Mouse (Mus musculus) midbrain, embryonic 16.5 days (tissue): ENCODE results near the gene AI661453. TPM values are rescaled to one million over a fixed set of nuclear protein-coding genes. Genes with fewer than 3 reads are reported as not detected.

Experiments
- ATAC-seq: fragments of 200-750 bp; cut with Nextera tagmentation; 2 replicates; pipeline ENCODE4 v1.8.0; 2017; ENCODE audit warnings: moderate TSS enrichment
- H3K27ac ChIP-seq: fragments of 300-500 bp; sonication (generic); 2 replicates; pipeline ENCODE4 v1.5.1; 2014; ENCODE audit warnings: mild to moderate bottlenecking, low read length, mixed read lengths
- H3K27me3 ChIP-seq: fragments of 300-500 bp; sonication (generic); 2 replicates; pipeline ENCODE4 v1.6.1; 2014; ENCODE audit warnings: low read depth, low read length, mixed read lengths; ENCODE audit not compliant: control insufficient read depth, insufficient read depth
- H3K36me3 ChIP-seq: fragments of 300-500 bp; sonication (generic); 2 replicates; pipeline ENCODE4 v1.6.1; 2014; ENCODE audit warnings: mild to moderate bottlenecking, low read length, moderate library complexity, mixed read lengths; ENCODE audit not compliant: control insufficient read depth, insufficient read depth
- H3K4me1 ChIP-seq: fragments of 300-500 bp; sonication (generic); 2 replicates; pipeline ENCODE4 v1.6.1; 2014; ENCODE audit warnings: mild to moderate bottlenecking, low read length, mixed read lengths; ENCODE audit not compliant: control insufficient read depth, insufficient read depth
- H3K4me2 ChIP-seq: fragments of 300-500 bp; sonication (generic); 2 replicates; pipeline ENCODE4 v1.6.1; 2014; ENCODE audit warnings: mild to moderate bottlenecking, low read length, mixed read lengths
- H3K4me3 ChIP-seq: fragments of 300-500 bp; sonication (generic); 2 replicates; pipeline ENCODE4 v1.5.1; 2014; ENCODE audit warnings: low read depth, mild to moderate bottlenecking, low read length, moderate library complexity, mixed read lengths
- H3K9ac ChIP-seq: fragments of 300-500 bp; sonication (generic); 2 replicates; pipeline ENCODE4 v1.6.1; 2014; ENCODE audit warnings: low read depth, low read length, mixed read lengths
- H3K9me3 ChIP-seq: fragments of 300-500 bp; sonication (generic); replicated peaks from 2 replicates; pipeline ENCODE4 v1.6.1; 2014; ENCODE audit warnings: mild to moderate bottlenecking, low read length, mixed read lengths; ENCODE audit not compliant: control insufficient read depth, poor library complexity, severe bottlenecking
- WGBS: fragments of 180-500 bp; shearing (Covaris S2); extraction: QIAGEN DNeasy Blood & Tissue Kit; methylation state at CpG from one replicate; pipeline ENCODE4 v1.1.7; 2014; 5-methylcytosine and 5-hydroxymethylcytosine counted together
- polyA plus RNA-seq: library from polyadenylated mRNA; unstranded; fragments of >200 nt; fragmentation: Nextera tagmentation; extraction: Ambion mirVana; gene quantifications from 2 replicates; pipeline ENCODE4 v1.2.1, GENCODE M21; 2015

AI661453 gene
- polyA plus RNA-seq, 1 experiment from 2014 or later, result 0.09 TPM

GRCm38 (mm10) chr17:47508012-47508608 is 71.7 kb downstream of the AI661453 start:
- Histone ChIP-seq H3K4me1 (peaks cover 3% of the 10 kb centered on the region), H3K27me3 (no peaks in the 10 kb centered on the region), H3K9ac (no peak overlapping the region), H3K9me3 (no peaks in the 10 kb centered on the region), H3K27ac (no peak overlapping the region), H3K4me3 (no peak overlapping the region), H3K4me2 (no peak overlapping the region), H3K36me3 (no peaks in the 10 kb centered on the region)
- WGBS, result 56% methylated on average over 12 of the region's 12 CpGs
- no peak for ATAC-seq

GRCm38 (mm10) chr17:47509031-47509705 is 72.8 kb downstream of the AI661453 start:
- ATAC-seq, result no peak
- H3K4me1 ChIP-seq, result peaks cover 3% of the 10 kb centered on the region
- no peak overlapping the region for H3K4me3 ChIP-seq
- no peaks in the 10 kb centered on the region for H3K36me3 ChIP-seq
- H3K4me2 ChIP-seq, result no peak overlapping the region
- no peaks in the 10 kb centered on the region for H3K27me3 ChIP-seq
- no peaks in the 10 kb centered on the region for H3K9me3 ChIP-seq
- no peak overlapping the region for H3K27ac ChIP-seq
- no peak overlapping the region for H3K9ac ChIP-seq
- 63% methylated on average over 9 of the region's 9 CpGs for WGBS

- peak overlapping the region; percentile 30 for H3K4me2 ChIP-seq
- no peaks in the 10 kb centered on the region for H3K36me3 ChIP-seq
- no peaks in the 10 kb centered on the region; the same call in 1 of the 2 replicates for H3K4me1 ChIP-seq
- no peak overlapping the region for H3K9ac ChIP-seq
- no peak overlapping the region for H3K27ac ChIP-seq
- peak; percentile 79 for ATAC-seq
- no peaks in the 10 kb centered on the region for H3K27me3 ChIP-seq
- no peaks in the 10 kb centered on the region for H3K9me3 ChIP-seq
- H3K4me3 ChIP-seq, result no peak overlapping the region
- WGBS, result 15% methylated on average over 25 of the region's 25 CpGs
Measured at GRCm38 (mm10) chr17:47511111-47512020, 75.0 kb downstream of the AI661453 start.

- Histone ChIP-seq H3K4me2 (no peak overlapping the region), H3K4me3 (no peak overlapping the region), H3K9ac (no peak overlapping the region), H3K9me3 (no peaks in the 10 kb centered on the region), H3K27ac (no peak overlapping the region), H3K27me3 (no peaks in the 10 kb centered on the region), H3K4me1 (no peaks in the 10 kb centered on the region; the same call in 1 of the 2 replicates), H3K36me3 (no peaks in the 10 kb centered on the region)
- 76% methylated on average over 10 of the region's 10 CpGs for WGBS
- no peak for ATAC-seq
Measured at GRCm38 (mm10) chr17:47512956-47513775, 76.8 kb downstream of the AI661453 start.

- ATAC-seq, result no peak
- 93% methylated on average over 7 of the region's 7 CpGs for WGBS
- Histone ChIP-seq H3K4me2 (no peak overlapping the region), H3K27me3 (no peaks in the 10 kb centered on the region), H3K4me1 (no peaks in the 10 kb centered on the region), H3K4me3 (no peak overlapping the region), H3K27ac (no peak overlapping the region), H3K36me3 (no peaks in the 10 kb centered on the region), H3K9ac (no peak overlapping the region), H3K9me3 (no peaks in the 10 kb centered on the region)
Measured at GRCm38 (mm10) chr17:47515180-47515844, 78.9 kb downstream of the AI661453 start.

- 92% methylated on average over 3 of the region's 3 CpGs for WGBS
Measured at GRCm38 (mm10) chr17:47516232-47516631, 79.8 kb downstream of the AI661453 start.

GRCm38 (mm10) chr17:47518205-47518604 is 81.8 kb downstream of the AI661453 start:
- Histone ChIP-seq H3K4me1 (peaks cover 12% of the 10 kb centered on the region), H3K9ac (no peak overlapping the region), H3K36me3 (no peaks in the 10 kb centered on the region), H3K27me3 (no peaks in the 10 kb centered on the region), H3K9me3 (no peaks in the 10 kb centered on the region), H3K4me2 (no peak overlapping the region), H3K27ac (no peak overlapping the region), H3K4me3 (no peak overlapping the region)
- no peak for ATAC-seq
- WGBS, result 33% methylated on average over 8 of the region's 8 CpGs

More at GRCm38 (mm10) chr17:47516232-47516631, 79.8 kb downstream of the AI661453 start:
- Histone ChIP-seq H3K27me3 (no peaks in the 10 kb centered on the region), H3K9me3 (no peaks in the 10 kb centered on the region), H3K36me3 (no peaks in the 10 kb centered on the region), H3K9ac (no peak overlapping the region), H3K27ac (no peak overlapping the region), H3K4me3 (no peak overlapping the region), H3K4me1 (peaks cover under 1% of the 10 kb centered on the region; the same call in 1 of the 2 replicates), H3K4me2 (no peak overlapping the region)
- ATAC-seq, result no peak
